Mouse (Mus musculus): ENCODE results near the gene Tnni3k.

DNA sequence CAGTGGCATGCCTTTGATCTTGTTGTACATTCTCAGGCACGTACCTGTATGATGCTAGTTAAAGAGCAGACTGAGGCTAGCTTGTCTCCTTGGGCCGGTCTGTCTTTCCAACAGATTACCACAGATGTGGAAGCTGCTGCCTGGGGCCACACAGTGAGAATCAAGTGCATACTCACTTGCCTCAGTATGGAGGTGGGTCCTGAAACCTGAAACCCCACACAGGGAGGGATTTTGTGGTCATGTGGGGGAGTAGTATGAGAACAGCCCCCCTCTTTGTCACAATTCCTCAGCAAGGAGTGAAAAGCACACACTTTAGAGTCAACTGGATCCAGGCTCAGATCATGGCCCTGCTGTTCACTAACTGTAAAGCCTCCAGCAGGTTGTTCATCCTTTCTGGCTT lies 239.6 kb downstream of the Tnni3k start:
- TF ChIP-seq POLR2A (IDR thresholded peaks at IDR 0.05; ENCODE audit: borderline replicate concordance, extremely low read depth, insufficient read depth, insufficient read length, poor library complexity, severe bottlenecking) (no peak), CTCF (IDR thresholded peaks at IDR 0.05; ENCODE audit: borderline replicate concordance, extremely low read depth, insufficient read depth, insufficient read length) (no peak)

All from brain, embryonic 14.5 days (tissue).